8 mouse cellular contexts compared by ENCODE assay signal in genomic region chr5:74704460-74704790, GRCm38 (mm10). TPM values are rescaled to one million over a fixed set of nuclear protein-coding genes. Genes with fewer than 3 reads are reported as not detected.
DNase-seq lines count a peak whose midpoint lies in the region; ATAC-seq and TF ChIP-seq lines count a peak whose summit lies in the region.

No protein-coding gene starts in this region.

- peak overlapping the region; percentile 40 for H3K4me2 ChIP-seq in liver, embryonic 14.5 days (ENCODE audit: low read depth)
- peak overlapping the region; percentile 49 for H3K4me2 ChIP-seq in stomach, postnatal 0 days (replicated peaks; ENCODE audit: low read depth)

- H3K4me1 ChIP-seq in kidney, adult 2 months (ENCODE audit: control insufficient read depth, insufficient read depth, low read length): no peaks in the 10 kb centered on the region
- peaks cover 0 to 5% of the 10 kb centered on the region in 2 experiments; a peak in 2 of 4 replicates for H3K4me1 ChIP-seq in liver, embryonic 14.5 days (replicated peaks; ENCODE audit: control insufficient read depth in 2 of 2, insufficient read depth in 2 of 2, low read length in 1 of 2)
- H3K4me1 ChIP-seq in stomach, postnatal 0 days (replicated peaks; ENCODE audit: control insufficient read depth, insufficient read depth): no peaks in the 10 kb centered on the region

- TF ChIP-seq POLR2A in kidney, adult 2 months (IDR thresholded peaks at IDR 0.05; ENCODE audit: low read depth, low read length): no peak

- no peak for TF ChIP-seq EP300 in liver, embryonic 14.5 days (IDR thresholded peaks at IDR 0.05; ENCODE audit: low read depth)
- no peak for TF ChIP-seq EP300 in stomach, postnatal 0 days (optimal IDR thresholded peaks at IDR 0.05)

- WGBS in kidney, adult 2 months: 4% methylated on average over 8 of the region's 8 CpGs
- WGBS in liver, embryonic 14.5 days (ENCODE audit: insufficient replicate concordance): 2% methylated on average over 8 of the region's 8 CpGs
- 4% methylated on average over 8 of the region's 8 CpGs for WGBS in stomach, postnatal 0 days

- H3K27ac ChIP-seq in kidney, adult 2 months (ENCODE audit: insufficient read depth, low read depth, low read length): peak overlapping the region; percentile 58
- no peak overlapping the region for H3K27ac ChIP-seq in liver, embryonic 14.5 days
- H3K27ac ChIP-seq in stomach, postnatal 0 days (replicated peaks): peak overlapping the region; percentile 67; the same call in 1 of the 2 replicates

- ATAC-seq in liver, embryonic 14.5 days (ENCODE audit: insufficient read depth): peak; percentile 91
- peak; percentile 93 for ATAC-seq in stomach, postnatal 0 days (ENCODE audit: low FRiP score, low TSS enrichment)

- no peak overlapping the region for H3K9ac ChIP-seq in liver, embryonic 14.5 days (replicated peaks)
- no peak overlapping the region for H3K9ac ChIP-seq in stomach, postnatal 0 days (ENCODE audit: low read length)

- H3K4me3 ChIP-seq in kidney, adult 2 months (ENCODE audit: insufficient read depth, low read depth, low read length): peak overlapping the region; percentile 48
- H3K4me3 ChIP-seq in liver, embryonic 14.5 days (ENCODE audit: insufficient read depth in 1 of 2, low read depth in 2 of 2, low read length in 2 of 2): peak overlapping the region; percentile 16 to 46
- H3K4me3 ChIP-seq in stomach, postnatal 0 days (ENCODE audit: low read depth, low read length): peak overlapping the region; percentile 33

- peak; percentile 51 for DNase-seq in 3T3-L1 (ENCODE audit: low read depth, low spot score)
- DNase-seq in adrenal gland, adult (ENCODE audit: inconsistent age in 2 of 2, low spot score in 1 of 2): peak; percentile 91 to 95
- DNase-seq in embryo, embryonic 11.5 days (ENCODE audit: low read depth, low spot score): peak; percentile 79
- DNase-seq in heart, adult 8-10 months (ENCODE audit: low spot score): peak; percentile 92
- peak; percentile 95 for DNase-seq in kidney, adult 2 months
- peak; percentile 60 to 70 (median 62) for DNase-seq in liver, embryonic 14.5 days (ENCODE audit: low read depth in 3 of 3, low spot score in 3 of 3)
- peak; percentile 62 to 66 for DNase-seq in natural killer cell, adult 2 months (ENCODE audit: low spot score in 2 of 2)
- peak; percentile 92 for DNase-seq in stomach, postnatal 0 days (ENCODE audit: low spot score)

- no peak for TF ChIP-seq CTCF in kidney, adult 2 months (conservative IDR thresholded peaks at IDR 0.05; ENCODE audit: insufficient read depth, insufficient read length, low read depth, low read length)
- no peak for TF ChIP-seq CTCF in liver, embryonic 14.5 days (IDR thresholded peaks at IDR 0.05; ENCODE audit: low read depth)
- TF ChIP-seq CTCF in stomach, postnatal 0 days (IDR thresholded peaks at IDR 0.05; ENCODE audit: low read depth): no peak

- H3K27me3 ChIP-seq in kidney, adult 2 months (replicated peaks; ENCODE audit: control insufficient read depth, insufficient read depth, low read length): no peaks in the 10 kb centered on the region
- H3K27me3 ChIP-seq in liver, embryonic 14.5 days (ENCODE audit: control insufficient read depth, insufficient read depth, low read length): no peaks in the 10 kb centered on the region
- no peaks in the 10 kb centered on the region for H3K27me3 ChIP-seq in stomach, postnatal 0 days (ENCODE audit: control insufficient read depth, insufficient read depth, low read length)

- no peaks in the 10 kb centered on the region for H3K36me3 ChIP-seq in kidney, adult 2 months (ENCODE audit: control insufficient read depth, insufficient read depth, low read length)
- no peaks in the 10 kb centered on the region for H3K36me3 ChIP-seq in liver, embryonic 14.5 days (replicated peaks; ENCODE audit: control insufficient read depth, insufficient read depth, low read depth)
- no peaks in the 10 kb centered on the region for H3K36me3 ChIP-seq in stomach, postnatal 0 days (ENCODE audit: control insufficient read depth, insufficient read depth, low read length)

- H3K9me3 ChIP-seq in liver, embryonic 14.5 days (ENCODE audit: control insufficient read depth, low read length): no peaks in the 10 kb centered on the region
- H3K9me3 ChIP-seq in stomach, postnatal 0 days (ENCODE audit: control insufficient read depth, low read length): no peaks in the 10 kb centered on the region

RNA-seq across cellular contexts. Expression of gene Lnx1, which starts 1.7 kb away (rescaled TPM):
- total RNA-seq in heart, adult 8-10 months (2022): 10 to 100 TPM; 11.3 to 17.8 (median 13.3) TPM
- 6.1 and 7.4 TPM in 2 replicates for polyA plus RNA-seq in kidney, adult 2 months (2012; rRNA removed)
- polyA plus RNA-seq in liver, embryonic 14.5 days (2012; rRNA removed): 0.03 and 0.04 TPM in 2 replicates
- polyA plus RNA-seq in liver, embryonic 14.5 days (2014; fragmentation: Nextera tagmentation; extraction: Ambion mirVana): 0.14 TPM in 1 of 2 replicates, not detected in the other
- polyA plus RNA-seq in stomach, postnatal 0 days (2015; fragmentation: Nextera tagmentation; extraction: Ambion mirVana): 13.1 and 13.5 TPM in 2 replicates
